Mouse (Mus musculus) forebrain, embryonic 11.5 days (tissue): ENCODE results near the gene Suclg2. TPM values are rescaled to one million over a fixed set of nuclear protein-coding genes. Genes with fewer than 3 reads are reported as not detected.
"Not testable (repeated sequence)": the region's sequence is repeated elsewhere in the genome, so short reads cannot be mapped to it uniquely, and the experiment has no call there.

ENCODE experiments used
- ATAC-seq: fragments of 200-750 bp; cut with Nextera tagmentation; replicated peaks from 2 replicates; pipeline ENCODE4 v1.8.0; 2017; ENCODE audit warnings: moderate TSS enrichment; ENCODE audit not compliant: low FRiP score
- DNase-seq: peaks from one replicate; pipeline ENCODE4 v3.0.0-alpha.2; 2017; ENCODE audit warnings: low spot score
- H3K27ac ChIP-seq: fragments of 300-500 bp; sonication (generic); 2 replicates; pipeline ENCODE4 v1.5.1; 2014; ENCODE audit warnings: low read depth, low read length
- H3K27me3 ChIP-seq: fragments of 300-500 bp; sonication (generic); 2 replicates; pipeline ENCODE4 v1.6.1; 2014; ENCODE audit warnings: mild to moderate bottlenecking, low read length, mixed read lengths; ENCODE audit not compliant: control insufficient read depth, insufficient read depth
- H3K36me3 ChIP-seq: fragments of 300-500 bp; sonication (generic); 2 replicates; pipeline ENCODE4 v1.6.1; 2014; ENCODE audit warnings: mild to moderate bottlenecking, low read length, moderate library complexity, mixed read lengths; ENCODE audit not compliant: control insufficient read depth, insufficient read depth
- H3K4me1 ChIP-seq: fragments of 300-500 bp; sonication (generic); replicated peaks from 2 replicates; pipeline ENCODE4 v1.6.1; 2014; ENCODE audit warnings: low read length, mixed read lengths; ENCODE audit not compliant: control insufficient read depth, insufficient read depth
- H3K4me2 ChIP-seq: fragments of 300-500 bp; sonication (generic); 2 replicates; pipeline ENCODE4 v1.6.1; 2014; ENCODE audit warnings: low read depth, mild to moderate bottlenecking, low read length, moderate library complexity, mixed read lengths; ENCODE audit not compliant: severe bottlenecking
- H3K4me3 ChIP-seq: fragments of 300-500 bp; sonication (generic); 2 replicates; pipeline ENCODE4 v1.5.1; 2014; ENCODE audit warnings: low read depth, low read length
- H3K9ac ChIP-seq: fragments of 300-500 bp; sonication (generic); 2 replicates; pipeline ENCODE4 v1.6.1; 2014; ENCODE audit warnings: low read length
- H3K9me3 ChIP-seq: fragments of 300-500 bp; sonication (generic); 2 replicates; pipeline ENCODE4 v1.6.1; 2016; ENCODE audit warnings: low read length, mixed read lengths; ENCODE audit not compliant: control insufficient read depth
- WGBS: fragments of 180-500 bp; shearing (Covaris S2); extraction: QIAGEN DNeasy Blood & Tissue Kit; methylation state at CpG from one replicate; pipeline ENCODE4 v1.1.7; 2014; 5-methylcytosine and 5-hydroxymethylcytosine counted together
- polyA plus RNA-seq: library from polyadenylated mRNA; unstranded; fragments of >200 nt; fragmentation: Nextera tagmentation; extraction: Ambion mirVana; gene quantifications from 2 replicates; pipeline ENCODE4 v1.2.1, GENCODE M21; 2014

Suclg2 gene
- polyA plus RNA-seq, 1 experiment from 2014 or later, result 52.9 TPM

DNA sequence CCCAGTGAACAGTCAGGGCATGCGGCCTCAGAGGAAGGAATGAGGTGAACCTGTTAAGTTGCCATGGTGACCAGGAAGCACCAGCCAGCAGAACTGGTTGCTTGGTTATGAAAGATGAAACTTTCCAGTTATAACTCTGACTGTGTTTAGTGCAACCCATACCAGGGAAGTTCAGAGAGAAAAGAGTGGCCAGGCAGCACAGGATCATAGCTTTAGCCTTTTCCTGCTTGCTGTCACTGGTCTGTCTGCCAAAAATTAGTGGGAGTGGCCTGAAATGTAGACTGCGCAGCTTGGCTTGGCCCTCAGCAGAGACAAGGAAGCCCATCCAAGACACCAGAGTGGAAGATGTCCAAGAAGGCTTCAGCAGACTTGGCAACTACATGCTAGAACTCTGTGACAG is 96.8 kb downstream of the Suclg2 start:
- no peak overlapping the region for H3K27ac ChIP-seq
- no peak for ATAC-seq
- H3K27me3 ChIP-seq, result no peaks in the 10 kb centered on the region
- no peaks in the 10 kb centered on the region for H3K4me1 ChIP-seq
- no peak overlapping the region for H3K4me3 ChIP-seq
- 82% methylated on average over 2 of the region's 2 CpGs for WGBS
- no peak for DNase-seq
- H3K36me3 ChIP-seq, result no peaks in the 10 kb centered on the region
- H3K4me2 ChIP-seq, result no peak overlapping the region
- no peaks in the 10 kb centered on the region for H3K9me3 ChIP-seq
- H3K9ac ChIP-seq, result no peak overlapping the region

GRCm38 (mm10) chr6:95620804-95621203 is 97.8 kb downstream of the Suclg2 start:
- H3K4me1 ChIP-seq, result no peaks in the 10 kb centered on the region
- no peaks in the 10 kb centered on the region for H3K36me3 ChIP-seq
- H3K27me3 ChIP-seq, result no peaks in the 10 kb centered on the region
- H3K27ac ChIP-seq, result no peak overlapping the region
- WGBS, result 88% methylated on average over 4 of the region's 4 CpGs
- no peak for DNase-seq
- H3K4me2 ChIP-seq, result no peak overlapping the region
- H3K9ac ChIP-seq, result no peak overlapping the region
- no peak for ATAC-seq
- no peak overlapping the region for H3K4me3 ChIP-seq
- H3K9me3 ChIP-seq, result no peaks in the 10 kb centered on the region

DNA sequence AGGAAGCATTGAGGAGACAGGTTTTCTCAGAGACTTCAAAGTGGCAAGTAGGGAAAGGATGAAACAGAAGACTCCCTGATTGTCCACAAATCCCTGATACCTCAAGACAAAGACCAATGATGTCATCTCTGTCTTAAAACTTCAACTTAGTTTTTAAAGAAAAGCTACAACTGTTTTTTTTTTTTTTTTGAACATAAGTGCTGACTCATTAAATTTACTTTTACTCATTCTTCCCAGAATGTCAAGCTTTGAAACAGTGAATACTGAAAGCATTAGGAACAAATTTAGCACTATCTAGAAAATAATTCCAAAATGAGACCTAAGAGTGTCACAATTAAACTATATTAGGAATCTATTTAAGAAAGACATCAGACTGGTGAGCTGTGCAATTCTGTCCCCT is 98.8 kb downstream of the Suclg2 start:
- H3K9ac ChIP-seq, result no peak overlapping the region
- ATAC-seq, result no peak
- no peaks in the 10 kb centered on the region for H3K9me3 ChIP-seq
- no peaks in the 10 kb centered on the region for H3K36me3 ChIP-seq
- no peak overlapping the region for H3K4me2 ChIP-seq
- H3K4me3 ChIP-seq, result no peak overlapping the region
- no peaks in the 10 kb centered on the region for H3K4me1 ChIP-seq
- no peaks in the 10 kb centered on the region for H3K27me3 ChIP-seq
- no peak for DNase-seq
- no peak overlapping the region for H3K27ac ChIP-seq

GRCm38 (mm10) chr6:95618434-95618833 is 100.2 kb downstream of the Suclg2 start:
- H3K9ac ChIP-seq, result no peak overlapping the region
- no peaks in the 10 kb centered on the region for H3K9me3 ChIP-seq
- no peak overlapping the region for H3K27ac ChIP-seq
- WGBS, result 84% methylated on average over 4 of the region's 4 CpGs
- no peaks in the 10 kb centered on the region for H3K4me1 ChIP-seq
- H3K27me3 ChIP-seq, result no peaks in the 10 kb centered on the region
- H3K4me2 ChIP-seq, result no peak overlapping the region
- no peak for ATAC-seq
- no peak overlapping the region for H3K4me3 ChIP-seq
- H3K36me3 ChIP-seq, result no peaks in the 10 kb centered on the region
- DNase-seq, result no peak

- Histone ChIP-seq H3K4me2 (no peak overlapping the region), H3K36me3 (no peaks in the 10 kb centered on the region), H3K27ac (no peak overlapping the region), H3K27me3 (no peaks in the 10 kb centered on the region), H3K9me3 (no peaks in the 10 kb centered on the region), H3K4me1 (no peaks in the 10 kb centered on the region), H3K9ac (no peak overlapping the region), H3K4me3 (no peak overlapping the region)
- 85% methylated on average over 3 of the region's 3 CpGs for WGBS
- ATAC-seq (no peak), DNase-seq (no peak)
These were observed 105.4 kb downstream of the Suclg2 start for GRCm38 (mm10) chr6:95613228-95613627.

- Histone ChIP-seq H3K4me1 (no peaks in the 10 kb centered on the region), H3K27ac (no peak overlapping the region), H3K4me2 (no peak overlapping the region), H3K27me3 (no peaks in the 10 kb centered on the region), H3K9ac (no peak overlapping the region), H3K36me3 (no peaks in the 10 kb centered on the region), H3K4me3 (no peak overlapping the region), H3K9me3 (no peaks in the 10 kb centered on the region)
- 82% methylated on average over 3 of the region's 3 CpGs for WGBS
- DNase-seq, result no peak
- ATAC-seq, result no peak
These were observed 106.1 kb downstream of the Suclg2 start for GRCm38 (mm10) chr6:95612412-95613022.

- DNase-seq (no peak), ATAC-seq (no peak)
- H3K27ac ChIP-seq, result no peak overlapping the region
- H3K4me3 ChIP-seq, result no peak overlapping the region
- H3K4me1 ChIP-seq, result no peaks in the 10 kb centered on the region
- no peaks in the 10 kb centered on the region for H3K27me3 ChIP-seq
- H3K9me3 ChIP-seq, result no peaks in the 10 kb centered on the region
- no peaks in the 10 kb centered on the region for H3K36me3 ChIP-seq
- H3K4me2 ChIP-seq, result no peak overlapping the region
- 91% methylated on average over 3 of the region's 3 CpGs for WGBS
- H3K9ac ChIP-seq, result no peak overlapping the region
These were observed 107.5 kb downstream of the Suclg2 start for GRCm38 (mm10) chr6:95611059-95611458.

DNA sequence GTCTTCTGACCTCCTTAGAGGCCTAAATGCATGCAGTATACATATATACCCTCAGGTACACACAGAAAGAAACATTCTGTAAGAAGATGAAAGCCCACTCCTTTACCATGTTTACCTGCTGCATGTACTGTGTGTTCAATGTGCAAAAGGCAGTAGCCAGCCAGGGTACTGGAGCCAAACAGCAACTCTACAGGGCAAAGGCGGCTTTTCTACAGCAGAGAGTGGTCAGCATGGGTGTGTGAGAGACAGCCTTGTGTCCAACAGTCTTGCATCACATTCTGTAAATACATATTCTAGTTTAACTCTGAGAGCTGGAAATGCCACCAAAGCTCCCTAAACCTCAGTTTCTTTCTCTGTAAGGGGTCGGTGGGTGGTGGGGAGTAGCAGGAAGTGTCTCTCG is 110.5 kb downstream of the Suclg2 start:
- Histone ChIP-seq H3K4me1 (no peaks in the 10 kb centered on the region), H3K4me3 (no peak overlapping the region), H3K27me3 (no peaks in the 10 kb centered on the region), H3K9ac (no peak overlapping the region), H3K27ac (no peak overlapping the region), H3K9me3 (no peaks in the 10 kb centered on the region), H3K4me2 (no peak overlapping the region), H3K36me3 (no peaks in the 10 kb centered on the region)
- ATAC-seq, result no peak
- no peak for DNase-seq
- WGBS, result 95% methylated on average over 3 of the region's 3 CpGs

DNA sequence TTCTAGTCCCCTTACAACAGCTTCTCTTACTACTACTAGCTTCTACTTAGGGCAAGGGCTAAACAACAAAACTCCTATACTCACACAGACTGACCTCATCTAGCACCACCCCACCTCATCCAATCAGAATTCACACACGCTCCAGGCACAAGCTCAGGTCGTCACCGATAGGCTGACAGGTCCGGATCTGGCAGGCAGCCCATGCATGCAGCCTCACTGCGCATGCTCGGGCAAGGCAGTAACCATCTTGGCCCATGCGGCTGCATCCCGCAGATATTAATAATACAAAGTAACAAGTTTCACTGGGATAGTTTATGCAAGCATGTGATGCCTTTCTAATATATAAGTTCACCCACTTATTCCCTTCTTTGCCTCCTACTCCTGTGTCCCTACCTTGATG is 117.9 kb downstream of the Suclg2 start:
- H3K4me2 ChIP-seq, H3K36me3 ChIP-seq, H3K4me3 ChIP-seq, H3K9ac ChIP-seq, H3K27me3 ChIP-seq, H3K27ac ChIP-seq, ATAC-seq, DNase-seq, H3K9me3 ChIP-seq, H3K4me1 ChIP-seq: not testable (repeated sequence)
- 93% methylated on average over 8 of the region's 8 CpGs for WGBS
